Mouse (Mus musculus) lung, embryonic 15.5 days (tissue): ENCODE results near the gene Sumo1. TPM values are rescaled to one million over a fixed set of nuclear protein-coding genes. Genes with fewer than 3 reads are reported as not detected.

Experiments used
- ATAC-seq: fragments of 200-750 bp; cut with Nextera tagmentation; 2 replicates; pipeline ENCODE4 v1.8.0; 2017; ENCODE audit warnings: moderate number of reproducible peaks, borderline replicate concordance; ENCODE audit not compliant: low FRiP score, low TSS enrichment; ENCODE audit errors: extremely low read depth
- H3K27ac ChIP-seq: fragments of 300-500 bp; sonication (generic); 2 replicates; pipeline ENCODE4 v1.5.1; 2015; ENCODE audit warnings: moderate library complexity, mild to moderate bottlenecking, inconsistent platforms
- H3K27me3 ChIP-seq: fragments of 300-500 bp; sonication (generic); 2 replicates; pipeline ENCODE4 v1.6.1; 2015; ENCODE audit warnings: inconsistent platforms
- H3K36me3 ChIP-seq: fragments of 300-500 bp; sonication (generic); 2 replicates; pipeline ENCODE4 v1.6.1; 2015; ENCODE audit warnings: inconsistent platforms
- H3K4me1 ChIP-seq: fragments of 300-500 bp; sonication (generic); 2 replicates; pipeline ENCODE4 v1.6.1; 2015; ENCODE audit warnings: inconsistent platforms
- H3K4me2 ChIP-seq: fragments of 300-500 bp; sonication (generic); 2 replicates; pipeline ENCODE4 v1.6.1; 2015; ENCODE audit warnings: inconsistent platforms, mild to moderate bottlenecking, moderate library complexity
- H3K4me3 ChIP-seq: fragments of 300-500 bp; sonication (generic); 2 replicates; pipeline ENCODE4 v1.5.1; 2015; ENCODE audit warnings: mild to moderate bottlenecking, inconsistent platforms
- H3K9ac ChIP-seq: fragments of 300-500 bp; sonication (generic); 2 replicates; pipeline ENCODE4 v1.6.1; 2015; ENCODE audit warnings: inconsistent platforms
- H3K9me3 ChIP-seq: fragments of 300-500 bp; sonication (generic); 2 replicates; pipeline ENCODE4 v1.6.1; 2016; ENCODE audit warnings: inconsistent platforms
- WGBS: fragments of 180-500 bp; shearing (Covaris S2); methylation state at CpG from one replicate; pipeline ENCODE4 v1.1.7; 2015; 5-methylcytosine and 5-hydroxymethylcytosine counted together
- polyA plus RNA-seq: library from polyadenylated mRNA; unstranded; fragments of >200 nt; fragmentation: Nextera tagmentation; extraction: Ambion mirVana; gene quantifications from 2 replicates; pipeline ENCODE4 v1.2.1, GENCODE M21; 2015

Sumo1 gene
- polyA plus RNA-seq, result 400 and 412 TPM in 2 replicates

GRCm38 (mm10) chr1:59670641-59671168, at the start of gene Sumo1:
Sumo1 (minus strand) TSS chr1:59670834.
- under 1% methylated on average over 36 of the region's 36 CpGs for WGBS
- Histone ChIP-seq H3K9ac (peak within 1 kb of the TSS; percentile 97), H3K4me3 (peak within 1 kb of the TSS; percentile 88), H3K4me1 (peaks cover 15% of the 10 kb centered on the region), H3K27me3 (no peaks in the 10 kb centered on the region), H3K4me2 (peak within 1 kb of the TSS; percentile 68), H3K36me3 (no peaks in the 10 kb centered on the region; the same call in 1 of the 2 replicates), H3K27ac (peak within 1 kb of the TSS; percentile 92), H3K9me3 (no peaks in the 10 kb centered on the region)
- peak; percentile 93 for ATAC-seq

DNA sequence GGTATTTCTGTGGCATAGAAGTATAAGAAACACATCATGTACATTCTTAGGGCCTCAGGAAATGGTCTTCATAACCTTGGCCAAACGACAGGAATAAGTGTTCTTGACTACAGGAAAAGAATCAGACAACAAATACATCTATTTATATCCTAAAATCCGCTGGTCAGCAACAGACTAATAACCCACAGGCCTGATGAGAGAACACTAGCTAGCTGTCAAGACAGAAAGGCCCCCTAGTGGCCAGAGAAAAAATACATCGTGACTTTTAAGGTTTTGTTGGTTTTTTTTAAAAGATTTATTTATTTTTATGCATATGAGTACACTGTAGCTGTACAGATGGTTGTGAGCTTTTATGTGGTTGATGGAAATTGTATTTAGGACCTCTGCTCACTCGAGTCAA, 49.3 kb upstream of the Sumo1 start:
- Histone ChIP-seq H3K36me3 (peaks cover 33% of the 10 kb centered on the region), H3K9me3 (no peaks in the 10 kb centered on the region), H3K4me3 (no peak overlapping the region), H3K4me2 (no peak overlapping the region), H3K27me3 (no peaks in the 10 kb centered on the region), H3K27ac (0 out of 2 replicates have a peak overlapping the region, but pooled peaks have one; percentile 12), H3K9ac (no peak overlapping the region), H3K4me1 (no peaks in the 10 kb centered on the region)
- ATAC-seq, result no peak
- WGBS, result 26% methylated on average over 4 of the region's 4 CpGs

GRCm38 (mm10) chr1:59701766-59702165, 31.1 kb upstream of the Sumo1 start:
- Histone ChIP-seq H3K9me3 (no peaks in the 10 kb centered on the region), H3K4me3 (no peak overlapping the region), H3K36me3 (peaks cover 78% of the 10 kb centered on the region), H3K4me2 (no peak overlapping the region), H3K27me3 (no peaks in the 10 kb centered on the region), H3K4me1 (no peaks in the 10 kb centered on the region), H3K27ac (no peak overlapping the region), H3K9ac (no peak overlapping the region)
- no peak for ATAC-seq
- WGBS, result 93% methylated on average over 1 of the region's 1 CpGs

GRCm38 (mm10) chr1:59698207-59698606, 27.6 kb upstream of the Sumo1 start:
- Histone ChIP-seq H3K9ac (no peak overlapping the region), H3K27ac (no peak overlapping the region), H3K36me3 (peaks cover 79% of the 10 kb centered on the region), H3K9me3 (no peaks in the 10 kb centered on the region), H3K4me3 (no peak overlapping the region), H3K27me3 (no peaks in the 10 kb centered on the region), H3K4me1 (no peaks in the 10 kb centered on the region), H3K4me2 (no peak overlapping the region)
- no peak for ATAC-seq
- WGBS, result 93% methylated on average over 3 of the region's 3 CpGs

DNA sequence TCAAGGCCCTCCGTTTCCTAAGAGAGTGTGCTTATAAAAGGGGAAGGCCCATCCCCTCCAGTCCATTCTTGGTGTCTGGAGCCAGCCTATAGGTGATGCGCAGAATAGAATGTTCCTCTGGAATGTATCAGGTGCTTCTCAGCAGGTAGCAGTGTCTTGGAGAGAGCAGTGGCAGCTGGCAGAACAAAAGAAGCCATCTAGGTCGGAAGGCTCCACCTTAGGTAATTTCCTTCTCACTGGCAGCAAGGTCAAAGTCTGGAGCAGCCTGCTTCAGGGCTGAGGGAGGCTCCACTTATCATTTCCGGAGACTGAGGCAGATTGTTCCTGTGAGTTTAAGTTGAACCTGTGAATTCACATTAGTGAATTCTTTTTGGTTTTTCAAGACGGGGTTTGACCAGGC, 27.1 kb upstream of the Sumo1 start:
- 73% methylated on average over 5 of the region's 5 CpGs for WGBS
- ATAC-seq, result no peak
- Histone ChIP-seq H3K4me1 (no peaks in the 10 kb centered on the region), H3K27me3 (no peaks in the 10 kb centered on the region), H3K36me3 (peaks cover 84% of the 10 kb centered on the region), H3K4me3 (no peak overlapping the region), H3K9ac (no peak overlapping the region), H3K9me3 (no peaks in the 10 kb centered on the region), H3K4me2 (no peak overlapping the region), H3K27ac (no peak overlapping the region)

DNA sequence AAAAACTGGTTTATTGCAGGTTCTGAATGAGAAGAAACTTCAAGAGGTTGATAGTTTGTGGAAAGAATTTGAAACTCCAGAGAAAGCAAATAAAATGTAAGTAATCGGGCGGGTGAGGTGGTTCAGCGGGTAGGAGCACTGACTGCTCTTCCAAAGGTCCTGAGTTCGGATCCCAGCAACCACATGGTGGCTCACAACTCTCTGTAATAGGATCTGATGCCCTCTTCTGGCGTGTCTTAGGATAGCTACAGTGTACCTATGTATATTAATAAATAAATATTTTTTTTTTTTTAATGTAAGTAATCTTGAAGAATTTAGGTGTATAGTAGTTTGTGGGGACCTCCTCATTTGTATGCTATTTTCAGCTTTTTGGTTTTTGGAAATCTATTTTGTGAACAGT, 19.8 kb upstream of the Sumo1 start:
- H3K36me3 ChIP-seq, result peaks cover 44% of the 10 kb centered on the region
- WGBS, result 86% methylated on average over 5 of the region's 5 CpGs
- H3K4me1 ChIP-seq, result peaks cover 21% of the 10 kb centered on the region
- H3K9ac ChIP-seq, result no peak overlapping the region
- no peaks in the 10 kb centered on the region for H3K9me3 ChIP-seq
- H3K27ac ChIP-seq, result no peak overlapping the region
- H3K27me3 ChIP-seq, result no peaks in the 10 kb centered on the region
- H3K4me3 ChIP-seq, result no peak overlapping the region
- H3K4me2 ChIP-seq, result no peak overlapping the region
- no peak for ATAC-seq

- peaks cover 3% of the 10 kb centered on the region; the same call in 1 of the 2 replicates for H3K27me3 ChIP-seq
- peak overlapping the region; percentile 9; the same call in 1 of the 2 replicates for H3K4me3 ChIP-seq
- no peak for ATAC-seq
- H3K4me1 ChIP-seq, result peaks cover 21% of the 10 kb centered on the region
- no peak overlapping the region for H3K27ac ChIP-seq
- no peak overlapping the region for H3K9ac ChIP-seq
- peaks cover 19% of the 10 kb centered on the region for H3K36me3 ChIP-seq
- H3K4me2 ChIP-seq, result peak overlapping the region; percentile 69; the same call in 1 of the 2 replicates
- 34% methylated on average over 1 of the region's 1 CpGs for WGBS
- H3K9me3 ChIP-seq, result no peaks in the 10 kb centered on the region
Measured at GRCm38 (mm10) chr1:59687493-59687892, 16.9 kb upstream of the Sumo1 start.

DNA sequence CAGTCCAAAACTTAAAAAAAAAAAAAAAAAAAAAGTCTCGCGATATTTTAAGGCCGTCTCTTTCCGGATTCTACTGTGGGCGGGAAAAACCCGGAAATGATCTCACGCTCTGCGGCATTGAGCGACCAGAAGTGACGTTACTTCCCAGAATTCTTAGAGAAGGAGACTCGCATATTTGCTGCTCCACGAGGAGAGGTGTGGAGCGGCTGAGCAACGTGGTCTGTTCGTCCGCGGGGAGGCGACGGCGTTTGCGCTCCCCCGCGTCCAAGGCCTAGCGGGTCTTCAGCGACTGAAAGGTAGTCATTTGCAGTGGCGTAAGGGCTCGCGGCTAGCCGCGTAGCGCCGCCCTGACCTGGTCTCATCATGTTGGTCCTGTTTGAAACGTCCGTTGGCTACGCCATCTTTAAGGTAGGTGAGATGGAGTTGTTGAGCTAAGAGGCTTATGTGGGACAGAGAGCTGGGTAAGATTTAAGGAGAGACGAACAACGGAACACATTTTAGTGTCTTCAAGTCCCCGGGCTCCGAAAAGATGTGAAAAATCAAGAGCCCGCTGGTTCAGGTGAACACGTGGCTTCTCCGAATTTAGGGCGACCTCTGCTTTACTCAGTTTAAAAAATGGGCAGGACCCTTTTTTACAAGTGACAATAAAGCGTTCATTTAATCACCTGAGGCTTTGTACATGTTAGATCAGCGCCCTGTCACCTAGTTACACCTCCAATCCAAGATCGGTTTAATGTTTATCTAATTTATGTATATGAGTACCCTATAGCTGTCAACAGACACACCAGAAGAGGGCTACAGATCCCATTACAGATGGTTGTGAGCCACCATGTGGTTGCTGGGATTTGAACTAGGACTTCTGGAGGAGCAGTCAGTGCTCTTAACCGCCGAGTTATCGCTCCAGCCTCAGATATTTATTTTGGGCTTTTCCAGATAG, 14.5 kb upstream of the Sumo1 start, which contains the start of gene Nop58:
Gene Nop58 (plus strand): TSS at position 153 of the 937 bp plus-strand sequence.
- Histone ChIP-seq H3K27ac (peak within 1 kb of the TSS; percentile 91), H3K4me2 (peak within 1 kb of the TSS; percentile 69), H3K4me3 (peak within 1 kb of the TSS; percentile 88), H3K9ac (peak within 1 kb of the TSS; percentile 84), H3K9me3 (no peaks in the 10 kb centered on the region), H3K4me1 (peaks cover 21% of the 10 kb centered on the region), H3K36me3 (peaks cover 7% of the 10 kb centered on the region), H3K27me3 (peaks cover 3% of the 10 kb centered on the region; the same call in 1 of the 2 replicates)
- WGBS, result under 1% methylated on average over 49 of the region's 49 CpGs
- ATAC-seq, result peak; percentile 97

DNA sequence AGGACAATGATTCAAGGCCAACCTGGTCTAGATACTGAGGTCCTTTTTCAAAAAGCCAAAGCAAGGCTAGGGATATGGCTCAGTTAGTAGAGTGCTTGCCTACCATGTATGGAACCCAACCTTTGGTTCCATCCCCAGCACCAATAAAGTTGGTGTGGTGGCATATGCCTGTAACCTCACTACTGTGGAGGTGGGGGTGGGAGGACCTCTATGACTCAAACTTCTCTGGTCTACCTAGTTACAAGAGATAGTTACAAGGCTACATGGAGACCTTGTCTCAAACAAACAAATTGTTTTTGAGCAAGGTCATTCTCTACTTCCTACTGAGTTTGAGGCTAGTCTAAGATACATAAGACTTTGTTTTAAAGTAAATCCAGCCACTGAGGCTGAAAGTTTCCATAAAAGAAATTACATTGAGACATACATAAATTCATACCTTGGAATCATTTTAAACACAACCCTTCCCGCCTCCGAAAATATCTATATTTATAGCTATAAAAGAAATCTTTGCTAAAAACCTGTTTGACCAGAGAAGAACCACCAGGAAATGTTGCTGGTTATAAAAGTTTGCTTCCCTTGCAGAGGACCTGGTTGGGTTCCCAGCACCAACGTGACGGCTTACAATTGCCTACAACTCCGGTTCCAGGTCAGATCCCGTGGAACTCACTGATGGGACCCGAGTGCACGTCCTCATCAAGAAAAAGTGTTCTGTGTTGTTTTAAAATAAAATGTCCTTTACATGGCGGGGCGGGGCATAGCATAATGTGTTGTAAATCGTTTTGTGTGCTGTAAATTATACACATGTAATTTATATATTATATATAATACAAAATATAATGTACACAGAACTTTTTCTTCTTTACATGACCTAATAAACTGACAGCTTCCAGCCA, 13.5 kb upstream of the Sumo1 start:
- Histone ChIP-seq H3K9me3 (no peaks in the 10 kb centered on the region), H3K4me2 (peak overlapping the region; percentile 62), H3K36me3 (no peaks in the 10 kb centered on the region), H3K27ac (peak overlapping the region; percentile 62), H3K4me1 (peaks cover 21% of the 10 kb centered on the region), H3K27me3 (peaks cover 3% of the 10 kb centered on the region; the same call in 1 of the 2 replicates), H3K9ac (peak overlapping the region; percentile 30), H3K4me3 (peak overlapping the region; percentile 88)
- WGBS, result 7% methylated on average over 11 of the region's 11 CpGs
- peak; percentile 27 for ATAC-seq

DNA sequence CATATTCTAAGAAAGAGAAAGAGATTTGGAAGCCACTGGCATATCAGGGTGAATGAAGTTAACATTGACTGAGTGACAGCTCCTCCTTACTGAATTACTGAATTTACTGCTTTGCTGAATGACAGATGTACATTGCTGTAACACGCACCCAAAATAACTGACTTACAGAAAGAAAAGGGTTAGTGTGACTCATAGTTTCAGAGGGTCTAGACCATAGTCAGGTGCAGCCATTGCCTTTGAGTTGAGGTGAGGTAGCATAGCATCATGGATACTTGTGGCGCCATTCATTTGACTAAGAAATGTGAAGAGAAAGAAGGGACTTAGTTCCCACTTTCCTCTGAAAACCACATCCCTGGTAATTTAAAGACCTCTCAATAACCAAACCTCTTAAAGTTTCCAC, 3.0 kb upstream of the Sumo1 start:
- Histone ChIP-seq H3K36me3 (no peaks in the 10 kb centered on the region; the same call in 1 of the 2 replicates), H3K4me3 (no peak overlapping the region), H3K9me3 (no peaks in the 10 kb centered on the region), H3K4me2 (no peak overlapping the region), H3K9ac (no peak overlapping the region), H3K27ac (no peak overlapping the region), H3K27me3 (no peaks in the 10 kb centered on the region), H3K4me1 (peaks cover 12% of the 10 kb centered on the region)
- WGBS, result 96% methylated on average over 2 of the region's 2 CpGs
- no peak for ATAC-seq

DNA sequence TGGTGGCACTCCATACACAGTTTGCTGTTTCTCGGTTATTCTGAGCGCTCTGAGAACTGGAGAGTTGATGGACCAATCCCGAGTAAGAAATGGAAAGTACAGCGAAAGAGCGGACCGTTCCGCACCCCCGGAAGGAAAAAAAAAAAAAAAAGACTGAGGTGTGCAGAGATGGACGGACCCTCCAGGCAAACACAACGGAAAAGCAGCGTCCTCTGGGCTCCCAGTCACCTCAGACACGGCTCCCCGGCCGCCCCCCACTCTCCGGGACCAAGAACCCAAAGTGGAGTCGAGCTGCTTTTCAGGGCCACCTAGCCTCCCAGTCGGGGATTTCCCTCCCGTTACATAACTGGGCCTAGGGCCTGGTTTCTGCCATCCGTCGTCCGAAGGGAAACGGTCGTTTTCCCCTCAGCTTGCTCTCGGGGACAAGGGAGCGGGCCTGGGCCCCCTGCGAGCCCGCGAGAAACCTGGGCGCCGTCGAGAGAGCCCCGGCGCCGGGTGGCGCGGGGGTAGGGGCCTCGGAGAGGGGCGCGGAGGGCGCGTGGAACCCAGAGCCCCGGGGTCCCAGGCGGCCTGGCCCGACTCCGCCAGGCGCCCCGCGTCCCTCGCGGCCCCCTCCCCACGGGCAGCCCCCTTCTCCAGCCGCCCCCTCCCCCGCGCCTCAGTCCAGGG, 538 bp downstream of the Sumo1 start:
- peak; percentile 13 for ATAC-seq

More for the DNA sequence above, 538 bp downstream of the Sumo1 start:
- Histone ChIP-seq H3K4me3 (peak overlapping the region; percentile 88), H3K9me3 (no peaks in the 10 kb centered on the region), H3K36me3 (no peaks in the 10 kb centered on the region; the same call in 1 of the 2 replicates), H3K4me1 (peaks cover 15% of the 10 kb centered on the region), H3K4me2 (peak overlapping the region; percentile 68), H3K27ac (peak overlapping the region; percentile 92), H3K9ac (peak overlapping the region; percentile 97), H3K27me3 (no peaks in the 10 kb centered on the region)
- 0% methylated on average over 34 of the region's 54 CpGs for WGBS
